Mouse (Mus musculus): Measurements from ENCODE around the gene Gan.

Gan gene

DNA sequence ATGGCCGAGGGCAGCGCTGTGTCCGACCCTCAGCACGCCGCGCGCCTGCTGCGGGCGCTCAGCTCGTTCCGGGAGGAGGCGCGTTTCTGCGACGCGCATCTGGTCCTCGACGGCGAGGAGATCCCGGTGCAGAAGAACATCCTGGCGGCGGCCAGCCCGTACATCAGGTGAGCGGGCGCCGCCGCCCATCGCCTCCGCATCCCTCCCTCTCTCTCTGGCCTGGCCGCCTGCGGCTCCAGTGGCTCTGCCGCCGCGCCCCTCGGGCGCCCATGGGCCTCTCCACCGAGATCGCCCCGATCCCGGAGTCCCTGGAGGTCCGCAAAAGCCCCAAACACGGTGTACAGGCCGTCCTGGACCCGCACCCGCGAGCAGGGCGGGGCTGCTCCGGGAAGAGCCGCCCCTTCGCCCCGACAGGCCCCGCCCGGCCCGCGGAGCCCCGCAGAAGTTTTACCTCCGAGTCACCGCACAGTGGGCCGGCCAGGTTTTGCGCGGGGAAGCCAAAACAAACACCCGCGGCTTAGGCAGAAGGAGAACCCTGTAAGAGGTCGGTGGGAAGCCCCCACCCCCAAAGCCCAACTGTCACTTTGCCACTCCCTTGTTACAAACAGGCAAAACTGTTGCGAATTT, at the start of gene Gan:
Gene Gan (plus strand): TSS at position 1 of the 627 bp plus-strand sequence.
- peak; percentile 46 for DNase-seq (ENCODE audit: low spot score)

DNA sequence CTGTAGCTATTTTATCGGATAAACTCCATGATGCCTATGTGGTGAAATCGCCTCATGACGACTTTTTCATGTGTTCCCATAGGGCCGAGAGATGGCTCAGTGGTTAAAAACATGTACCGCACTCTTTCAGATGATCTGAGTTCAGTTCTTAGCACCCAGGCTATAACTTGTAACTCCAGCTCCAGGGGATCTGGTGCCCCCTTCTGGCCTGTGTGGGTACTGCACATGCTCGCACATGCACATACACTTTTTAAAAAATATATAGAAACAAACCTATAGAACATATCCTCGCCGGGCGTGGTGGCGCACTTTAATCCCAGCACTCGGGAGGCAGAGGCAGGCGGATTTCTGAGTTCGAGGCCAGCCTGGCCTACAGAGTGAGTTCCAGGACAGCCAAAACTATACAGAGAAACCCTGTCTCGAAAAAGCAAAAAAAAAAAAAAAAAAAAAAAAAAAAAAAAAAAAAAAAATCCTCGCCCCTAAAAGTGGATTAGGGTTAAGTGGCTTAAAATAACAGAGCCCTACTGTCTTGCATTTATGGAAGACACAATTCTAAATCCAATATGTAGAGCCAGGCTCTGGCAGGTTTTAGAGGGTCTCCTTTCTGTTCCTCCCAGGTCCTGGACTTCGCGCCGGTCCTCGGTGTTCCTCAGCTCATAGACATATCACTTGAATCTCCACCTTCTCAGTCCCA, 48.8 kb upstream of the Gan start:
- peak; percentile 30 for DNase-seq (ENCODE audit: low spot score)

GRCm38 (mm10) chr8:117109801-117110390, 48.0 kb upstream of the Gan start:
- DNase-seq (ENCODE audit: low spot score): peak; percentile 20

- no peak for DNase-seq (ENCODE audit: low spot score)
These were observed 46.3 kb upstream of the Gan start for GRCm38 (mm10) chr8:117111641-117112040.

DNA sequence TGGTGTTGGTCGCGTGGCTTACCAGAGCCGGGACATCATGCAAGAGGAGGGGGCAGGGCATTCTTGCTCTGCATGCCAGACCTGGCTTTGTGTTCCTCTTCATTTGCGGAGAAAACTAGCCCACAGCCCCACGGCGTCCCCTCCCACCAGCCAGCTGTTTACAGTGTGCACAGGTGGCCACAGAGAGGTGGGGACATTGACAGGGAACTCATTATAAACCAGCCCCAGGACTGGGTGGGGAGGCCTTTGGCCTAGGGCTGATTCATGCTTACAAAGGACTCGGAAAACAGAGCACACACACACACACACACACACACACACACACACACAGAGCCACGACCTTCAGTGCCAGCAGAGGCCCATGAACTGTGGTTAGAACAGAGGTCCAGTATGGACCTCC, 45.7 kb upstream of the Gan start:
- DNase-seq (ENCODE audit: low spot score): no peak

DNA sequence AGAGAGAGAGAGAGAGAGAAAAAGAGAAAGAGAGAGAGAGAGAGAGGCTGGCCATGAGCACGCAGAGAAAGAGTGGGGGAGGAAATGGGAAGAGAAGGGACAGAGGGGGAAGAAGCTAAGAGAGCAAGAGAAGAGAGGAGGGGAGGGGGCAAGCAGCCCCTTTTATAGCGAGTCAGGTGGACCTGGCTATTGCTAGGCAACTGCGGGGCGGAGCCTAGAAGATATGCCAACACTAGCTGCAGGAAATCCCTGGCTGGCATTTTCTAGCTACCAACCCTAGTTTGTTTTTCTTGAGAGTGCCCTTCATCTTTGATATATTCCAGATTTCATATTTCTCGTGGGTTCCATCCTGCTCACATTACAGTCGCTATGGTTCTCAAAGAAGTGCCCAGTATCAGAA, 42.8 kb upstream of the Gan start:
- no peak for DNase-seq (ENCODE audit: low spot score)

DNA sequence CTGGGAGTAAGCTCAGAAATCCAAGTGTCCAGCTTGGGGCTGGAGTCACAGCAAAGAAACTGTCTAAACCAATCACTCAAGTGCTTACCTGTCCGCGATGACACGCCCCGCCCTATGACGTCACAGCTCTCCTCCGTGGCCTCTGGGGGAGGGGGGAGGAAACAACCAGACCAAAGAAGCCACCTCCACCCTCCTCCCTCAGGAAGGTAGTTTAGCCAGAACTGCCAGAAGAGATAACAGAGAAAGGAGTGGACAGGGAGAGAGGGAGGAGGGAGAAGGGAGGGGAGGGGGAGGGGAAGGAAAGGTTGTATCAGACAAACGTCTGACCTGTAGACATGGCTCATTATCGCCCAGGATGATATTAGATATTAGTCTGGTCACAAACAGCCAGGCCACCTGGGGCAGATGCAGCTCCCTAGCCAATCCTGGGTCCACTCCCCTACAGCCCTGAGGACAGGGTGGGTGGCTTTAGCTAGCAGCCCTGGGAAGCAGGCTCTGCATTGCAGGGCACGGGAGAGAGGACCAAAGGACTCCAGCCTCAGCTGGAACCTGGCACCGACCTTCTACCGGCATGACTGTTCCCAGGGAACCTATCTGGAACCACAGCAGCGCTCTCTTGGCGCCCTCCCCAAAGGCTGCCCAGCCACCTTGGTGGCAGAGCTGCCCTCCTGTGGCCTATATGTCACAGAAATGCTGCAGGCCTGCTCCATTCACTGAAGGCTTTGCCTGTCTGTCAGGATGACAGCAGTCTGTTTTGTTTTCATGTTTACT, 42.1 kb upstream of the Gan start:
- no peak for DNase-seq (ENCODE audit: low spot score)

DNA sequence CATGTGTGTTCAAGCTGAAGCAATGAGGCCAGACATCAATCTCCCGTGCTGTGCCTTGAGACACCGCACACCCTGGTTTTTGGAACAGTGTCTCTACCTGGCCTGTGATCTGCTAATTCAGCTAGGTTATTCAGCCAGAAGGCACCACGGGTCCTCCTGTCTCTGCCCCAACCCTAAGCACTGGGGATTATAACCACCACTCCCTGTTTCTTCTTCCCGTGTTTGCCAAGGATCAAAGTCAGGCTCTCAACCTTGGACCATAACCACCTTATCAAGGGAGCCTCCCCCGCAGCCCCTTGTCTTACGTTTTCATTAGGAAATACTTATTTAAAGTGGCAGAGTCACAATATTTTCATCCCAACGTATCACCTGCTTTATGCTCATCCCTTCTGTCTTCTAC, 41.4 kb upstream of the Gan start:
- DNase-seq (ENCODE audit: low spot score): no peak

- DNase-seq (ENCODE audit: low spot score): no peak
These were observed 39.5 kb upstream of the Gan start for GRCm38 (mm10) chr8:117118409-117118808.

- DNase-seq (ENCODE audit: low spot score): peak; percentile 10
These were observed 36.7 kb upstream of the Gan start for GRCm38 (mm10) chr8:117121277-117121676.

- no peak for DNase-seq (ENCODE audit: low spot score)
These were observed 33.9 kb upstream of the Gan start for GRCm38 (mm10) chr8:117123850-117124633.

DNA sequence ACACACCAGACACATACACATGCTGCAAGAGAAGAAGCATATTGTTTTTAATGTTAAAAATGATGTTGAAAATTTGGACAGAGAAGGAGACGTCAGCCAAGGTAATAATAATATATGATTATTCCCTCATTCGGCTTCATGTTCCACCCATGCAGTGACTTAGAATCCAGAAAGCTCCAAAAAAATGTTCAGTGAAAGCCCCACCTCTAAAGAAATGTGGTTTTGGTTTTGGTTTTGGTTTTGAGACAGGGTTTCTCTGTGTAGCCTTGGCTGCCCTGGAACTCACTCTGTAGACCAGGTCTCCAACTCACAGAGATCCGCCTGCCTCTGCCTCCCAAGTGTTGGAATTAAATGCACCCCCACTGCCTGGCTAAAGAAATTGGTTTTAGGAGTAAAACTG, 32.1 kb upstream of the Gan start:
- DNase-seq (ENCODE audit: low spot score): no peak

GRCm38 (mm10) chr8:117126411-117126810, 31.5 kb upstream of the Gan start:
- no peak for DNase-seq (ENCODE audit: low spot score)

- DNase-seq (ENCODE audit: low spot score): no peak
These were observed 30.9 kb upstream of the Gan start for GRCm38 (mm10) chr8:117127063-117127462.

GRCm38 (mm10) chr8:117133702-117134101, 24.2 kb upstream of the Gan start:
- no peak for DNase-seq (ENCODE audit: low spot score)

- DNase-seq (ENCODE audit: low spot score): no peak
These were observed 21.6 kb upstream of the Gan start for GRCm38 (mm10) chr8:117136351-117136750.

DNA sequence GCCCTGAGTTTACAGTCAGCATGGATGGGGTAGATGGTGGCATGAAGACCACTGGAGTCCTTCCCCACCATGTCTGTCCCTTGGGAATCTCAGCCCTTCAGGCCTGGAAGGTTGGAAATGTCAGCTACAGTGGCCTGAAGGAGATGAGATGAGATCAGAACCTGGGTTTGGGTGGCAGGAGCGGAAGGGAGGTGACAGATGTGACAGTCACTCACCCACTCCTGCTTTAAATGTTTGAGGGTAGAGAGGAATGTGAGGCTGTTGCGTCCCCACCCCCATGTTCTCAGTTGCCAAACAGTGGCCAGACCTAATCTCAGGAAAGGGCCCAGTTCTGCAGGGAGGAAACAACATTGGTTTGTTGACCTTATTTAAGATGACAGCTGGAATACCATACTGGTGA, 21.2 kb upstream of the Gan start:
- DNase-seq (ENCODE audit: low spot score): no peak

- no peak for DNase-seq (ENCODE audit: low spot score)
These were observed 20.6 kb upstream of the Gan start for GRCm38 (mm10) chr8:117137357-117137756.

DNA sequence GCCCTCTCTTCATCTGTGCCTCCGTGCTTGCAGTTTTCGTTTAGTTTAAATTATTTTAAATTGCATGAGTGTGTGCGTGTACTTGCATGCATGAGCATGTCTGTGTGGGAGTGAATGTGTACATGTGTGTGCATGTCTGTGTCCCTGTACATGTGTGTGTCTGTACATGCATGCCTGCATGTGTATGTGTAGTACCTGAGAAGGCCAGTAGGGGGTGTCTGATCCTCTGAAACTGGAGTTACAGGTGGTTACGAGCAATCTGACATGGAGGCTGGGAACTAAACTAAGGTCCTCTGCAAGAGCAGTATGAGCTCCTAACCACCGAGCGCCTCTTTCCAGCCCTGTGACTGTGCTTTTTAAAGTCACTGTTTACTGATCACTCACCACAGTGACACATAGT, 9.4 kb upstream of the Gan start:
- DNase-seq (ENCODE audit: low spot score): no peak

DNA sequence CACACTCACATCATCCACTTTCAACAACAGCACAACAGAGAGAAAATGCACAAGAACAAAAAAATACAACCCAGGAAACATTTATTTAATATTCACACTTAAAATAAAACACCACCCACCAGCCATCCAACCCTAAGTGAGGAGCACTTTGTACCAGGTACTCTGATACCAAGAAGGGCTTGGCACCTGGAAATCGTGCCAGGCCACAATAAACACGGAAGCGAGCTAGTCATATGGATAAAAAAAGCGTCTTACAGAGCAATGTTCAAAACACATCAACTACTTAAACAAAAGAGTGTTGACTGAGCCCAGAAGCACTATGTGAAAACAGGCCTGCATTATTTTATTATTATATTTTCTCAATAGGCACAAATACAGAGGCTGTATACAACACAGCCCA, 1.8 kb upstream of the Gan start:
- DNase-seq (ENCODE audit: low spot score): no peak

- DNase-seq (ENCODE audit: low spot score): peak; percentile 61
These were observed 818 bp upstream of the Gan start for GRCm38 (mm10) chr8:117156866-117157768.

Data from T-cell, adult 2 months (primary cell).